Mouse (Mus musculus): Measurements from ENCODE around the gene E130309D02Rik. TPM values are rescaled to one million over a fixed set of nuclear protein-coding genes. Genes with fewer than 3 reads are reported as not detected.
A peak's percentile ranks its signal among the peaks of the same experiment; 100 is the strongest.

The E130309D02Rik gene
- polyA plus RNA-seq, 1 experiment from 2014 or later: 19.9 TPM

DNA sequence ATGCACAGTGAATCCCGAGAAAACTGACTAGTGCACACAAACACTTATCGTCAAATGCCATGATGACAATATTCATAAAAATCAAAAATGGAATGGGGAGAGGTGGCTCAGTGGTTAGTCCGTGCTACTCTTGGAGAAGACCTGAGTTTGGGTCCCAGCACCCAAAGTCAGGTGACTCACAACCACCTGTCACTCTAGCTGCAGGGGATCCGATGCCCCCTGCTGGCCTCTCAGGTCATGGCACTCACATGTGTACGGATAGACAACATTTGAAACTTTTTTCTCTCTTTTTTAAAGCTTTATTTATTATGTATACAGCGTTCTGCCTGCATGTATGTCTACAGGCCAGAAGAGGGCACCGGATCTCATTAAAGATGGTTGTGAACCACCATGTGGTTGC, 16.8 kb downstream of the E130309D02Rik start:
- no peak for ATAC-seq (replicated peaks; ENCODE audit: insufficient number of reproducible peaks, low FRiP score, low TSS enrichment)
- H3K4me2 ChIP-seq: no peak overlapping the region
- WGBS (ENCODE audit: insufficient replicate concordance): 89% methylated on average over 7 of the region's 7 CpGs
- peaks cover 13% of the 10 kb centered on the region for H3K27me3 ChIP-seq (ENCODE audit: control insufficient read depth, insufficient read depth, low read length)
- no peak overlapping the region for H3K9ac ChIP-seq (ENCODE audit: low read depth, low read length)
- peaks cover 25% of the 10 kb centered on the region for H3K36me3 ChIP-seq (ENCODE audit: control insufficient read depth, insufficient read depth, low read length)
- no peaks in the 10 kb centered on the region for H3K9me3 ChIP-seq (replicated peaks; ENCODE audit: control insufficient read depth, low read length)
- H3K27ac ChIP-seq (ENCODE audit: low read depth, low read length): no peak overlapping the region
- H3K4me3 ChIP-seq (ENCODE audit: low read depth, low read length): no peak overlapping the region
- peaks cover 6% of the 10 kb centered on the region for H3K4me1 ChIP-seq (ENCODE audit: control insufficient read depth, insufficient read depth, low read length)

DNA sequence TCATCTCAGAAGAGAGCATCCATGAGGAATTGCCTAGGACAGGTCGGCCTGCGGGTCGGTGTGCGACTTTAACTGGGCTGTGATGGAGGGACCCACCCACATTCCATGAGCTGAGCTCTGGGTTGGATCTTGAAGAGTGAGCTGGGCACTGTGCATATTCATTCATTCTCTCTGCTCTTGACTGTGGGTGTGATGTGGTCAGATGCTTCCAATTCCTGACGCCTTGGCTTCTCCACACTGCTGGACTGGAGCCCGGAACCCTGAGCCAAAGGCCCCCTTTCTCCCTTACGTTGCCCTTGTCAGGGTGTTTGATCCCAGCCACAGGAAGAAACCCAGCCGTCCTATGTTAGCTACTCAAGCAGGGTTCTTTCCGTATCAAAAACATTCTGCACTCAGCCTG, 17.2 kb downstream of the E130309D02Rik start:
- no peak for ATAC-seq (replicated peaks; ENCODE audit: insufficient number of reproducible peaks, low FRiP score, low TSS enrichment)
- Histone ChIP-seq H3K27me3 (ENCODE audit: control insufficient read depth, insufficient read depth, low read length) (peaks cover 17% of the 10 kb centered on the region), H3K4me2 (no peak overlapping the region), H3K9me3 (replicated peaks; ENCODE audit: control insufficient read depth, low read length) (no peaks in the 10 kb centered on the region), H3K9ac (ENCODE audit: low read depth, low read length) (no peak overlapping the region), H3K27ac (ENCODE audit: low read depth, low read length) (no peak overlapping the region), H3K4me1 (ENCODE audit: control insufficient read depth, insufficient read depth, low read length) (peaks cover 8% of the 10 kb centered on the region), H3K36me3 (ENCODE audit: control insufficient read depth, insufficient read depth, low read length) (peaks cover 25% of the 10 kb centered on the region), H3K4me3 (ENCODE audit: low read depth, low read length) (no peak overlapping the region)
- 80% methylated on average over 9 of the region's 9 CpGs for WGBS (ENCODE audit: insufficient replicate concordance)

- no peak overlapping the region for H3K4me2 ChIP-seq
- no peak overlapping the region for H3K4me3 ChIP-seq (ENCODE audit: low read depth, low read length)
- H3K4me1 ChIP-seq (ENCODE audit: control insufficient read depth, insufficient read depth, low read length): peaks cover 11% of the 10 kb centered on the region
- WGBS (ENCODE audit: insufficient replicate concordance): 91% methylated on average over 2 of the region's 2 CpGs
- H3K27ac ChIP-seq (ENCODE audit: low read depth, low read length): no peak overlapping the region
- no peak overlapping the region for H3K9ac ChIP-seq (ENCODE audit: low read depth, low read length)
- peaks cover 10% of the 10 kb centered on the region for H3K36me3 ChIP-seq (ENCODE audit: control insufficient read depth, insufficient read depth, low read length)
- H3K27me3 ChIP-seq (ENCODE audit: control insufficient read depth, insufficient read depth, low read length): peaks cover 43% of the 10 kb centered on the region
- ATAC-seq (replicated peaks; ENCODE audit: insufficient number of reproducible peaks, low FRiP score, low TSS enrichment): no peak
- no peaks in the 10 kb centered on the region for H3K9me3 ChIP-seq (replicated peaks; ENCODE audit: control insufficient read depth, low read length)
Observed at GRCm38 (mm10) chr5:143295330-143295729, 19.8 kb downstream of the E130309D02Rik start.

- Histone ChIP-seq H3K27me3 (ENCODE audit: control insufficient read depth, insufficient read depth, low read length) (peaks cover 46% of the 10 kb centered on the region), H3K36me3 (ENCODE audit: control insufficient read depth, insufficient read depth, low read length) (peaks cover 6% of the 10 kb centered on the region), H3K9ac (ENCODE audit: low read depth, low read length) (no peak overlapping the region), H3K4me3 (ENCODE audit: low read depth, low read length) (no peak overlapping the region), H3K27ac (ENCODE audit: low read depth, low read length) (no peak overlapping the region), H3K9me3 (replicated peaks; ENCODE audit: control insufficient read depth, low read length) (no peaks in the 10 kb centered on the region), H3K4me2 (no peak overlapping the region), H3K4me1 (ENCODE audit: control insufficient read depth, insufficient read depth, low read length) (peaks cover 11% of the 10 kb centered on the region)
- no peak for ATAC-seq (replicated peaks; ENCODE audit: insufficient number of reproducible peaks, low FRiP score, low TSS enrichment)
- 92% methylated on average over 3 of the region's 3 CpGs for WGBS (ENCODE audit: insufficient replicate concordance)
Observed at GRCm38 (mm10) chr5:143294862-143295261, 20.3 kb downstream of the E130309D02Rik start.

- peak within 1 kb of the TSS; percentile 91 for H3K4me2 ChIP-seq
- no peaks in the 10 kb centered on the region for H3K36me3 ChIP-seq (ENCODE audit: control insufficient read depth, insufficient read depth, low read length)
- H3K9ac ChIP-seq (ENCODE audit: low read depth, low read length): peak within 1 kb of the TSS; percentile 56
- peaks cover 61% of the 10 kb centered on the region for H3K27me3 ChIP-seq (ENCODE audit: control insufficient read depth, insufficient read depth, low read length)
- peaks cover 13% of the 10 kb centered on the region for H3K4me1 ChIP-seq (ENCODE audit: control insufficient read depth, insufficient read depth, low read length)
- H3K4me3 ChIP-seq (ENCODE audit: low read depth, low read length): peak within 1 kb of the TSS; percentile 55
- WGBS (ENCODE audit: insufficient replicate concordance): 8% methylated on average over 26 of the region's 38 CpGs
- ATAC-seq (replicated peaks; ENCODE audit: insufficient number of reproducible peaks, low FRiP score, low TSS enrichment): no peak
- H3K9me3 ChIP-seq (replicated peaks; ENCODE audit: control insufficient read depth, low read length): no peaks in the 10 kb centered on the region
- H3K27ac ChIP-seq (ENCODE audit: low read depth, low read length): no peak within 1 kb of the TSS
Observed at GRCm38 (mm10) chr5:143293404-143293803, 21.8 kb downstream of the E130309D02Rik start, which contains the start of gene Zfp853. Gene Zfp853, minus strand, starts transcription at chr5:143293623.

DNA sequence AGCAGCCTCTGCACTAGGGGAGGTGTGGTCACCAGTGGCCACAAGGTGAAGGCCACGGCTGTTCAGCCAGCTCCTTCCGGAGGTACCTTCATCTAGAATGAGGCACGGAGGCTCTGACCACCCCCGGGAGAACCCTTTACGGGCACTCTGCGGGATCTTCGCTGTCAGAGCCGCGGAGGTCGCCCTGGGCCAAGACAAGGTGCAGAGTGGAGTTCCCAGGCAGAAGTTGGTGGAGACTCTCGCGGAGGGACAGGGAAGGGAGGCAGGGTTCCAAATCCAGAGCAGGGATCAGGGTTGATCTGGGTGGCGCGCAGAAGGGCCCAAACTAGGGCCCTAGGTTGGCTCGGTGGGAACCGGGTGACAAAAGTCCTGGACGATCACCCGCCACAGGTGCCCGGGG, 22.3 kb downstream of the E130309D02Rik start:
- Histone ChIP-seq H3K4me2 (peak overlapping the region; percentile 91), H3K9me3 (replicated peaks; ENCODE audit: control insufficient read depth, low read length) (no peaks in the 10 kb centered on the region), H3K9ac (ENCODE audit: low read depth, low read length) (peak overlapping the region; percentile 56), H3K36me3 (ENCODE audit: control insufficient read depth, insufficient read depth, low read length) (no peaks in the 10 kb centered on the region), H3K4me3 (ENCODE audit: low read depth, low read length) (peak overlapping the region; percentile 55), H3K4me1 (ENCODE audit: control insufficient read depth, insufficient read depth, low read length) (peaks cover 18% of the 10 kb centered on the region), H3K27ac (ENCODE audit: low read depth, low read length) (no peak overlapping the region), H3K27me3 (ENCODE audit: control insufficient read depth, insufficient read depth, low read length) (peaks cover 66% of the 10 kb centered on the region)
- ATAC-seq (replicated peaks; ENCODE audit: insufficient number of reproducible peaks, low FRiP score, low TSS enrichment): no peak
- WGBS (ENCODE audit: insufficient replicate concordance): 2% methylated on average over 16 of the region's 19 CpGs

GRCm38 (mm10) chr5:143289299-143289698, 25.9 kb downstream of the E130309D02Rik start:
- H3K9me3 ChIP-seq (replicated peaks; ENCODE audit: control insufficient read depth, low read length): no peaks in the 10 kb centered on the region
- ATAC-seq (replicated peaks; ENCODE audit: insufficient number of reproducible peaks, low FRiP score, low TSS enrichment): no peak
- H3K4me3 ChIP-seq (ENCODE audit: low read depth, low read length): no peak overlapping the region
- no peak overlapping the region for H3K4me2 ChIP-seq
- no peak overlapping the region for H3K27ac ChIP-seq (ENCODE audit: low read depth, low read length)
- 71% methylated on average over 9 of the region's 9 CpGs for WGBS (ENCODE audit: insufficient replicate concordance)
- H3K9ac ChIP-seq (ENCODE audit: low read depth, low read length): no peak overlapping the region
- H3K4me1 ChIP-seq (ENCODE audit: control insufficient read depth, insufficient read depth, low read length): peaks cover 22% of the 10 kb centered on the region
- H3K27me3 ChIP-seq (ENCODE audit: control insufficient read depth, insufficient read depth, low read length): peaks cover 92% of the 10 kb centered on the region
- H3K36me3 ChIP-seq (ENCODE audit: control insufficient read depth, insufficient read depth, low read length): no peaks in the 10 kb centered on the region

DNA sequence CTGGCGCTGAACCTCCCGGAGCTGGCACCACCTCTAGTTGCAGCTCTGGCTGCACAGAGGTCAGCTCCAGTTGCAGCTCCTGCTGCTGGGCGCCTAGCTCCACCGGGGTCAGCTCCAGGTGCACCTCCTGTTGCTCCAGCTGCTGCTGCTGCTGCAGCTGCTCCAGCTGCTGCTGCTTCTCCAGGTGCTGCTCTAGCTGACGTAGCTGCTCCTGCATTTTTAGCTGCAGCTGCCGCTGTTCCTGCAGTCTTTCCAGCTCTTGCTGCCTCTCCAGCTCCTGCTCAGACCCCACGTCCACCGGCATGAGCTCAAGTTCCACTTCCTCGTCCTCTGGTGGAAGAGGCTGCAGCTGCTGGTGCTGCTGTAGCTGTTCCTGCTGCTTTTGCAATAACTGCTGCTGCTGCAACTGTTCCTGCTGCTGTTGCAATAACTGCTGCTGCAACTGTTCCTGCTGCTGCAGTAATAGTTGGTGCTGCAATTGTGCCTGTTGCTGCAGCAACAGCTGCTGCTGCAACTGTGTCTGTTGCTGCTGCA, 26.7 kb downstream of the E130309D02Rik start:
- Histone ChIP-seq H3K4me2 (peak overlapping the region; percentile 71), H3K27ac (ENCODE audit: low read depth, low read length) (no peak overlapping the region), H3K4me1 (ENCODE audit: control insufficient read depth, insufficient read depth, low read length) (peaks cover 17% of the 10 kb centered on the region), H3K36me3 (ENCODE audit: control insufficient read depth, insufficient read depth, low read length) (no peaks in the 10 kb centered on the region), H3K9ac (ENCODE audit: low read depth, low read length) (no peak overlapping the region), H3K27me3 (ENCODE audit: control insufficient read depth, insufficient read depth, low read length) (peaks cover 85% of the 10 kb centered on the region), H3K9me3 (replicated peaks; ENCODE audit: control insufficient read depth, low read length) (no peaks in the 10 kb centered on the region), H3K4me3 (ENCODE audit: low read depth, low read length) (peak overlapping the region; percentile 40)
- 23% methylated on average over 9 of the region's 9 CpGs for WGBS (ENCODE audit: insufficient replicate concordance)
- ATAC-seq (replicated peaks; ENCODE audit: insufficient number of reproducible peaks, low FRiP score, low TSS enrichment): no peak

- Histone ChIP-seq H3K9ac (ENCODE audit: low read depth, low read length) (peak overlapping the region; percentile 17; the same call in 1 of the 2 replicates), H3K4me1 (ENCODE audit: control insufficient read depth, insufficient read depth, low read length) (peaks cover 13% of the 10 kb centered on the region), H3K9me3 (replicated peaks; ENCODE audit: control insufficient read depth, low read length) (no peaks in the 10 kb centered on the region), H3K36me3 (ENCODE audit: control insufficient read depth, insufficient read depth, low read length) (no peaks in the 10 kb centered on the region), H3K4me2 (peak overlapping the region; percentile 71), H3K27ac (ENCODE audit: low read depth, low read length) (no peak overlapping the region), H3K4me3 (ENCODE audit: low read depth, low read length) (peak overlapping the region; percentile 40), H3K27me3 (ENCODE audit: control insufficient read depth, insufficient read depth, low read length) (peaks cover 85% of the 10 kb centered on the region)
- ATAC-seq (replicated peaks; ENCODE audit: insufficient number of reproducible peaks, low FRiP score, low TSS enrichment): no peak
- 2% methylated on average over 48 of the region's 48 CpGs for WGBS (ENCODE audit: insufficient replicate concordance)
Observed at GRCm38 (mm10) chr5:143287774-143288328, 27.3 kb downstream of the E130309D02Rik start.
